Mouse (Mus musculus) kidney, embryonic 15.5 days (tissue): ENCODE results near the gene Cybc1. TPM values are rescaled to one million over a fixed set of nuclear protein-coding genes. Genes with fewer than 3 reads are reported as not detected.

Source experiments
- ATAC-seq: fragments of 200-750 bp; cut with Nextera tagmentation; replicated peaks from 2 replicates; pipeline ENCODE4 v1.8.0; 2017; ENCODE audit warnings: moderate TSS enrichment; ENCODE audit not compliant: low FRiP score
- H3K27ac ChIP-seq: fragments of 300-500 bp; sonication (generic); 2 replicates; pipeline ENCODE4 v1.5.1; 2015; ENCODE audit warnings: mild to moderate bottlenecking, inconsistent platforms
- H3K27me3 ChIP-seq: fragments of 300-500 bp; sonication (generic); 2 replicates; pipeline ENCODE4 v1.6.1; 2015; ENCODE audit warnings: inconsistent platforms
- H3K36me3 ChIP-seq: fragments of 300-500 bp; sonication (generic); 2 replicates; pipeline ENCODE4 v1.6.1; 2015; ENCODE audit warnings: inconsistent platforms
- H3K4me1 ChIP-seq: fragments of 300-500 bp; sonication (generic); 2 replicates; pipeline ENCODE4 v1.6.1; 2015; ENCODE audit warnings: inconsistent platforms
- H3K4me2 ChIP-seq: fragments of 300-500 bp; sonication (generic); 2 replicates; pipeline ENCODE4 v1.6.1; 2015; ENCODE audit warnings: moderate library complexity, mild to moderate bottlenecking, inconsistent platforms
- H3K4me3 ChIP-seq: fragments of 300-500 bp; sonication (generic); replicated peaks from 2 replicates; pipeline ENCODE4 v1.5.1; 2015; ENCODE audit warnings: mild to moderate bottlenecking, inconsistent platforms
- H3K9ac ChIP-seq: fragments of 300-500 bp; sonication (generic); 2 replicates; pipeline ENCODE4 v1.6.1; 2015; ENCODE audit warnings: mild to moderate bottlenecking, inconsistent platforms
- H3K9me3 ChIP-seq: fragments of 300-500 bp; sonication (generic); replicated peaks from 2 replicates; pipeline ENCODE4 v1.6.1; 2016; ENCODE audit warnings: inconsistent platforms
- WGBS: fragments of 180-500 bp; shearing (Covaris S2); methylation state at CpG from one replicate; pipeline ENCODE4 v1.1.7; 2015; ENCODE audit warnings: mixed read lengths; 5-methylcytosine and 5-hydroxymethylcytosine counted together
- polyA plus RNA-seq: library from polyadenylated mRNA; unstranded; fragments of >200 nt; fragmentation: Nextera tagmentation; extraction: Ambion mirVana; gene quantifications from 2 replicates; pipeline ENCODE4 v1.2.1, GENCODE M21; 2015

Cybc1 gene
- polyA plus RNA-seq, 1 experiment from 2014 or later = 34.4 TPM

DNA sequence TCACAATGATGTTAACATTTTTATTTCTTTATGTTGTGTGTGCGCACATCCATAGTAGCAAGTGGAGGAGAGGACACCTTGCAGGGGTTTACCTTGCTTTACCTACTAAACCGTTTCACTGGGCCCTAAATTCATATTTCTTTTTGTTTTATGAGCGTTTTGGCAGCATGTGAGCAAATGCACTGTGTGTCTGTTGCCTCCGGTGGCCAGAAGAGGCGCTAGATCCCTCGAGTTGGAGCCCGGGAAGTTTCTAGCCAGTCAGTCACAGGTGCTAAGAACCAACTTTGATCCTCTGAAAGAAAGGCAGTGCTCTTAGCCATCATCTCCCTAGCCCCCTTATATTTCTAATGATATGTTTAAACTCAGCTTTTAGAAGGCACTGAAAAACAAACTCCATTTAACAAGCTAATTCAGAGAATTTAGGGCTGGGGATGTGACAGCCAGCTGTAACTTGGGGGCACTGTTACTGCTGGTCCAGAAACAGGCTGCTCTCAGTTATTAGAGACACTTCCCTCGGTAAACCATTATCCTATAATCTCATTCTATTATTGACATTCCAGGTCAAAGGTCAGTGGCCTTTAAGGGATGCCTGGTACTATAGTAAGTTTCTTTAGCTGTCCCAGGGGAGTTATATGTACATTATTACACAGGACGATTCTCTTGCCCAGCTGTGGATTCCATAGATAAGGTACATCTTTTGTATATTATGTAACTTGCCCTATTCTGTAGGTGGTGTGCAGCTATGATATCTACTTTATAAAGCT lies 6.5 kb upstream of the Cybc1 start:
- no peak for ATAC-seq
- Histone ChIP-seq H3K27ac (peak overlapping the region; percentile 100), H3K4me1 (peaks cover 23% of the 10 kb centered on the region), H3K4me3 (peak overlapping the region; percentile 83), H3K9ac (no peak overlapping the region), H3K27me3 (no peaks in the 10 kb centered on the region), H3K36me3 (peaks cover 21% of the 10 kb centered on the region), H3K4me2 (peak overlapping the region; percentile 59), H3K9me3 (no peaks in the 10 kb centered on the region)
- 29% methylated on average over 9 of the region's 9 CpGs for WGBS

- ATAC-seq = no peak
- Histone ChIP-seq H3K4me1 (peaks cover 23% of the 10 kb centered on the region), H3K4me3 (no peak overlapping the region), H3K36me3 (no peaks in the 10 kb centered on the region), H3K27ac (no peak overlapping the region), H3K9me3 (no peaks in the 10 kb centered on the region), H3K4me2 (no peak overlapping the region), H3K27me3 (no peaks in the 10 kb centered on the region), H3K9ac (no peak overlapping the region)
- WGBS = 37% methylated on average over 4 of the region's 4 CpGs
Observed at GRCm38 (mm10) chr11:121232706-121233105, 3.6 kb upstream of the Cybc1 start.

DNA sequence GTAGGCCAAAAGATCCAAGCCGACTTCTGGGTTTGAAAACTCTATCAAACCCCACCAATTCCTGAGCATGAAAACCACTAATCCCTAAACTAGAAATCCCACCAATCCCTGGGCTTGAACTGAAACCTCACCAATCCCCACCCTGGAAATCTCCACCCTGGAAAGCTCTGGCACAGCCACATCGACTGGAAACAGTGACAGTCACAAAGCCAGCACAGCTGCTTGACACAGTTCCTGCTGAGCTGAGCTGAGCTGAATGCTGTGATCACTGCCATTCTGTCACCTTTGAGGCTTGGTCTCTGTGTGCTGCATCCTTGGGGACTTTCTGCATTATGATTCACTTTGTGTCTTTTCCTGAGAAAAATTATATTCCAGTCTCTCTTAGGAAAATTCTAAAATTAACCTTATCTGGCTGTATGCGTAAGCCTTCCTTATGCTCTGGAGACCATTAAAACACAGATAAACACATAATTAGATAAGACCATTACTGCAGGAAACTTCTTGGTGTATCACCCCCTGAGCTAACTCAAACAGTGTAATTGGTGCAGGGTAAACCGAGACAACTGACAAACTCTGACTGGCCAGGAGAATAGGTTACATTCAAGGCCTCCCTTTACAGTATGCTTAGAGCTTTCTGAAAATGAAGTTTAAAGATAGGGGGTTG lies 2.6 kb upstream of the Cybc1 start:
- Histone ChIP-seq H3K9me3 (no peaks in the 10 kb centered on the region), H3K4me2 (no peak overlapping the region), H3K4me3 (no peak overlapping the region), H3K4me1 (peaks cover 29% of the 10 kb centered on the region), H3K9ac (no peak overlapping the region), H3K27me3 (no peaks in the 10 kb centered on the region), H3K27ac (no peak overlapping the region), H3K36me3 (peaks cover 9% of the 10 kb centered on the region)
- no peak for ATAC-seq
- WGBS = 63% methylated on average over 4 of the region's 4 CpGs

DNA sequence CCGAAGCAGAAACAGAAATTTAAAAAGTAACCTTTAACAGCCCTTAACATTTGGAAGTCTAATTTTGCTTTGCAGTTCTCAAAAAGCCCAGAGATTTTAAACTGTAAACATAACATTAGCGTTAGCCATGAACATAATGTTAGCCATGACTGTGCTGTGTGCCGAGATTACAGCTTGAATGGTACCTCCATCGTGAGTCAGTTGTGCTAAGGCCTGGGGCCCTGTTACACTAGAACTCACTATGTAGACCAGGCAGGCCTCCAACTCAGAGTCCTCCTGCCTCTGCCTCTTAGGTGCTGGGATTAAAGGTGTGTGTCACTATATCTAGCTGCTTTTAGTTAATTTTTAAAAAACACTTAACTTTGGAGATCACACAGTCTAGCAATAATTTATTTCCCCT lies 2.1 kb upstream of the Cybc1 start:
- Histone ChIP-seq H3K36me3 (peaks cover 14% of the 10 kb centered on the region), H3K4me3 (no peak overlapping the region), H3K9ac (no peak overlapping the region), H3K27ac (no peak overlapping the region), H3K4me2 (no peak overlapping the region), H3K27me3 (no peaks in the 10 kb centered on the region), H3K4me1 (peaks cover 27% of the 10 kb centered on the region), H3K9me3 (no peaks in the 10 kb centered on the region)
- 83% methylated on average over 4 of the region's 4 CpGs for WGBS
- ATAC-seq = no peak

DNA sequence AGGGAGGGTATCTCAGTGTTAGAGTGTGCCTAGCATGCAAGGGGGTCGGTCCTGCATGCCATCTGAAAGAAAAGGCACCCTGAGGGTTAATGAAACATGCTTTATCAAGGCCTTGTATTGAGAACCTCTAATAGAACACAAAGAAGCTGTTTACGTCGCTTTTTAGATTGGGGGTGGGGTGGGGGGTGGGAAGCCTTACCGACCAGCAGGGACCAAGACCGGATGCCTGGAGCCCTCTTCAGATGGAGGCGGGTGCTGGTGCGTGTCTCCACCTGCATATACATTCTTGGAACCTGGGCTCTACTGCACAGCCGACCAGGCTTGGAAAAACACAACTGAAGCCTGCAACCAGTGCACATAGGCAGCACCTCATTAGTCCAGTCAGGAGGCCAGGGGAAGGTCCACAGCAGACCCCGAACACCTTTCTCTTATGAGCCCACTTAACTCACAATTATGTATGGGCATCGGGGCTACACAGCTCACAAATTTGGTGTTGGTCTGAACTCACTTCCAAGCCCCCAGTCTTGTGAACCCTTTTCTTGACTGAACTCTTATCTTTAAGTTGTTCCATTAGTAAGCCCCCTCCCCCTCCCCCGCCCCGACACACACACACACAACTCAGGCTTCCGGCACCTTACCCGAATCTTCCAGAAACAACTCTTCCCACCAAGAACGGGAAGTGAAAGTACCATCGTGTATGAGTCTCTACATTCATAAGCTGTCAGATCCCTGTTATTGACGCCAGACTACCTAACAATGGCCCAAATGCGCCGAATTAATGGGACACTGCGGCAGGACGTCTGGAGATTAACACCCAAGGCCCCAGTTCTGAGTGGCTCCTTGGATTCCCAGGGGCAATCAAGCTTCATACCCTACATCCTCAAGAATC lies 749 bp downstream of the Cybc1 start:
- Histone ChIP-seq H3K4me1 (peaks cover 21% of the 10 kb centered on the region), H3K9me3 (no peaks in the 10 kb centered on the region), H3K9ac (peak overlapping the region; percentile 70), H3K27me3 (no peaks in the 10 kb centered on the region), H3K36me3 (peaks cover 42% of the 10 kb centered on the region), H3K27ac (peak overlapping the region; percentile 89), H3K4me3 (peak overlapping the region; percentile 76), H3K4me2 (peak overlapping the region; percentile 78)
- 0 out of 2 replicates have a peak, but pooled peaks have one; percentile 7 for ATAC-seq
- 19% methylated on average over 21 of the region's 21 CpGs for whole genome bisulfite sequencing

- H3K27ac ChIP-seq = no peak overlapping the region
- ATAC-seq = no peak
- peaks cover 98% of the 10 kb centered on the region for H3K36me3 ChIP-seq
- H3K4me3 ChIP-seq = no peak overlapping the region
- no peaks in the 10 kb centered on the region for H3K27me3 ChIP-seq
- no peak overlapping the region for H3K9ac ChIP-seq
- WGBS = 92% methylated on average over 6 of the region's 6 CpGs
- no peaks in the 10 kb centered on the region for H3K4me1 ChIP-seq
- H3K9me3 ChIP-seq = no peaks in the 10 kb centered on the region
- H3K4me2 ChIP-seq = no peak overlapping the region
Observed at GRCm38 (mm10) chr11:121221321-121222010, 7.7 kb downstream of the Cybc1 start.

DNA sequence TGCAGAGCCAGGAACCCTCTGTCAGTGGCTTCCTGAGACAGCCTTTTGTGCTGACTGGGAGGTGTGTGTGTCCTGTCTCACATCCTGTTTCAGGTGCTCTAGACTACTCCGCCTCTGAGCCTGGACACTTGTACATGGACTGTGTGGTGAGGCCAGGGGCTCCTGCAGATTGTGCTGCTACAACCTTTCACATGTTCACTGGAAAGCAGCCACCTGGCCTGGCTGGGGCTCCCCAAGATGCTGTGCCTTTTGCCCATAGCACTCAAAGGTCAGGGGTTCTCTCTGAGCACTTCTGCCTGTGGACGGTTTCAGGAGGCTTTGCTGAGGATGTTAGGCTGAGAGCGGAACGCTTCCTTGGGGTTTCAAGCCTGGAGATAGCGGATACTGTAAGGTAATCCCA lies 8.4 kb downstream of the Cybc1 start:
- WGBS = 87% methylated on average over 5 of the region's 5 CpGs
- Histone ChIP-seq H3K4me3 (no peak overlapping the region), H3K27ac (no peak overlapping the region), H3K4me2 (no peak overlapping the region), H3K4me1 (no peaks in the 10 kb centered on the region), H3K9me3 (no peaks in the 10 kb centered on the region), H3K36me3 (peaks cover 97% of the 10 kb centered on the region), H3K27me3 (no peaks in the 10 kb centered on the region), H3K9ac (no peak overlapping the region)
- no peak for ATAC-seq

DNA sequence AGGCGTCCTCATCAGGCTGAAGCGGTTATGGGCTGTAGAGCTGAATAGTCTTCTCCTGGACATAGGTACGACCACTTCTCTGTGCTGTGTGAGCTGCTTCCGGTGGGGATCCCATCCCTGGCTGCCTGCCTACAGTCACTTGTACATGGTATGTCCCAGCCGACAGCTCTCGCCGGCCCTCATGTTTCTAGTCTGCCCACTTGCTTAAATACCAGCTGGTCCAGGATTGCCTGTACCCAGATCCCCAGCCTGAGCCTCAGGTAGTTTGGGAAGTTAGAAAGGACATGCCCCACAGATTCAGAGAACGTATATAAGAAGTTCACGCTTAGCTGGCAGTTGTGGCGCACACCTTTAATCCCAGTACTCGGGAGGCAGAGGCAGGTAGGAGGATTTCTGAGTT lies 9.3 kb downstream of the Cybc1 start:
- Histone ChIP-seq H3K27me3 (no peaks in the 10 kb centered on the region), H3K4me1 (no peaks in the 10 kb centered on the region), H3K9ac (no peak overlapping the region), H3K9me3 (no peaks in the 10 kb centered on the region), H3K4me2 (no peak overlapping the region), H3K27ac (no peak overlapping the region), H3K4me3 (no peak overlapping the region), H3K36me3 (peaks cover 90% of the 10 kb centered on the region)
- no peak for ATAC-seq
- WGBS = 91% methylated on average over 11 of the region's 11 CpGs

- ATAC-seq = no peak
- no peaks in the 10 kb centered on the region for H3K27me3 ChIP-seq
- H3K4me1 ChIP-seq = no peaks in the 10 kb centered on the region
- H3K4me3 ChIP-seq = no peak overlapping the region
- no peak overlapping the region for H3K4me2 ChIP-seq
- peaks cover 79% of the 10 kb centered on the region for H3K36me3 ChIP-seq
- no peak overlapping the region for H3K9ac ChIP-seq
- H3K27ac ChIP-seq = no peak overlapping the region
- 91% methylated on average over 3 of the region's 3 CpGs for WGBS
- H3K9me3 ChIP-seq = no peaks in the 10 kb centered on the region
Observed at GRCm38 (mm10) chr11:121216831-121217230, 12.3 kb downstream of the Cybc1 start.

DNA sequence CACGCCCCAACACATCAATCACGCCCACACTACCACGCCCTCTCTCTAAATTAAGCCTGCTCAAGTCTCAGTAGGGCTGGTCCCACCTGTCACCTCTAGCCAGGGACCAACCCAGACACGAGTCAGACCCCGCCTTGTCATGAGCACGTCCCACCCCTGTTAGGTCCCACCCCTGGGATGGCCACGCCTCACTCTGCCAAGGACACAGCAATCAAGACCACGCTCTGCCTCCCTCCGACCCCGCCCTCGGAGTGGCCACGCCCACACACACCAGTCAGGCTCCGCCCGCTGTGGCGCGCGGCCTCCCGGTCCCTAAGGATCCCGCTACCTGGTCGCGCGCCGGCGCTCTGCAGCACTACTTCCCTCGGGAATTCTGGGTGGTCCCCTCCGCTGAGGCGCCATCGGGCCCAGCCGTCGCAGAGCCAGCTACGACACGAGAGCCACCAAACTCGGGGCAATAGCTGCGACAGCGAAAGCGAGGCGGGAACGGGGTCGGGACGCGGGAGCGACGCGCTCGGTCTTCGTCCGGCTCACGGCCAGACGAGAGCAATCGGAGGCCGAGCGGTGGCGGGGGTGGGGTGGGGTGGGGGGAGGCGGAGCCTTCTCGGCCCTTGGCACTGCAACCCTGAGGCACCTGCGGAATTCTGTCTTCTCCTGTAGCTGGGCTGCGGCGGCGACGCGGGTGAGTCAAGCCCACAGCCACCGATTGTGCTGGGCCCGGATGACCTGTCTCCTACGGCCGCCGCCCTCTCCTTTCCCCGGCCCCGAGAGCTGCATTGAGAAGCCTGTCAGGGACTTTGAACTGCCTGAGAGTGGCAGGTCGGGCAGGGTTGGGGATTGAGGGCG lies 24.7 kb downstream of the Cybc1 start, which contains the start of the genes Hexdc and Ogfod3:
Gene Hexdc (plus strand): TSS at position 273 of the 846 bp plus-strand sequence.
Gene Ogfod3 (minus strand): TSS at position 551 of the 846 bp plus-strand sequence.
- Histone ChIP-seq H3K27ac (peak within 1 kb of the TSS; percentile 87), H3K4me3 (peak within 1 kb of the TSS; percentile 71), H3K9ac (peak within 1 kb of the TSS; percentile 69), H3K36me3 (peaks cover 19% of the 10 kb centered on the region), H3K27me3 (no peaks in the 10 kb centered on the region), H3K9me3 (no peaks in the 10 kb centered on the region), H3K4me2 (peak within 1 kb of the TSS; percentile 86), H3K4me1 (peaks cover 12% of the 10 kb centered on the region)
- under 1% methylated on average over 70 of the region's 70 CpGs for WGBS
- peak; percentile 99 for ATAC-seq

- Histone ChIP-seq H3K9me3 (no peaks in the 10 kb centered on the region), H3K27me3 (no peaks in the 10 kb centered on the region), H3K4me2 (peak overlapping the region; percentile 86), H3K27ac (no peak overlapping the region), H3K4me3 (peak overlapping the region; percentile 71), H3K4me1 (peaks cover 12% of the 10 kb centered on the region), H3K9ac (no peak overlapping the region), H3K36me3 (peaks cover 13% of the 10 kb centered on the region)
- ATAC-seq = no peak
- under 1% methylated on average over 5 of the region's 5 CpGs for WGBS
Observed at GRCm38 (mm10) chr11:121203859-121204160, 25.3 kb downstream of the Cybc1 start.
